Mouse (Mus musculus) lung, adult 18-20 months (tissue): ENCODE results near the gene B3galt1.

Experiments used
- DNase-seq, 2 experiments: peaks; one replicate each; pipeline ENCODE4 v3.0.0; 2022; ENCODE audit warnings: mixed read lengths in 2 of 2

Gene B3galt1

DNA sequence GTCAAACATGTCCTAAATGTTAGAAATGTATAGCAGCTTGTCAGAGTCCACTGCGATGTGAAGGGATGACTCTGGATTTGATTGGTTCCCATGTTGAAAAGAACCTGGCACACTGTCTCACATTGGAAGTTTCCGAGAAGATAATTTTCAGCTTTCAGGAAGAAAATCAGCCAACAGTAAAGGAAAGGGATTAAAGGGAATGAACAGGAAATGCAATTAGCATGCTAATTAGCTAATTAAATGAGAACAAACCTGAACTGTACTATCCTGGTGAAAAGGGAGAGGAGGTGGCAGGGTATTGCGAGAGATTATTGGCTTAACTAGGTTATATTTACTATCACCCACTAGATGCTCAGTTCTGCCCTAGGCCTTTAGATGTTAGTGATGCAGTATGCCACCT lies 185.9 kb downstream of the B3galt1 start:
- DNase-seq: no peak

DNA sequence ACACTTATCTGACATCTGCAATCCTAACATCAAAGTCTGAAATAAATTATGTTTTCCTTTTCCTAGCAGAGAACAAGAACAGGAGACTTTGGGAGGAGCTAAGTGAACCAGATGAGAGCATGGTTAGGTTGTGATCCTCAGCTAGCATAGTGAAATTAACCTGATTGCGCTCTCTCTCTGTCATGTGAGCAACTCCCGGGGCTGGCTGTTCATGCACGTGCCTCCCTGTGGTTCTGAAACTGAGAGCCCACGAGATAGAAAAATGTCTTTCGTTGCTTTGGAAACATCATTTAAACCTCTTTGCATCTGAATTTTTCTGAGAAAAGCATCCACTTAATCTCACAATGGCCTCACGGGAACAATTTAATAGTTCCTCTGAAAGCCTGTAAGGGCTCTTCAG lies 190.8 kb downstream of the B3galt1 start:
- no peak for DNase-seq

DNA sequence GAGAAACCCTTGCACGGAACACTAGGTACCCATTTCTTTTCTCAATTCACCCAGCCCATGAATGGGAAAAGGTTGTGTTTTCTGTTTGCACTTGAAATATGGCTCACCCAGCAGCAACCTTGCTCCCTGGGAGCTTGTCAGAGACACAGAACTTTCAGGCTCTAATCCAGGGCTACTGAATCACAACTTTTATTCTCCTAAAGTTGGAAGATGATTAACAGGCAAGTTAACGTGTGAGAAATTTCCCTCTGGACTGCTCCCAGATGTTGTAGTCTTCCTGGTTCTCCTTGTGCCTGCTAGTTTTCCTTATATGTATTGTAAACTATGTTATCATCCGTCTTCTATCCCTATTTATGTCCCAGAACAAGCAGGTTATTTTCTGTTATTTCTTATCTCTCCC lies 221.9 kb downstream of the B3galt1 start:
- no peak for DNase-seq

DNA sequence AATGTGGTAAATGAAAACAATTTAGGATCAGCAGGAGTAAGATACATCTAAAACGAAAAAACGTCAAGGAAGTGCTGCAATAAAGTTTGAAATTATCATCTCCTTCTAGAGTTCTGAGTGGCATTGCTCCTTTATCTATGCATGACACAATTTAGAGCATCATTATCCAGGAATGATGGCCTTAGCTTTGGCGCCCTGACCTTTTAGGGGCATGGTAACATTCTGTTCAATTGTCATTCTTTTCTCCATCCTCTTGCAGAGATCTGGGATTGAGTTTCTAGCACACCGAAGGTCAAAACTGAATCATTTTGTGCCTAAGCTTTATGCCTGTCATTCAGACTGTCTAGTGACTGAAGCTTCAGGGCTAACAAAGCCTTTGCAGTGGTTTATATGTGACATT lies 231.9 kb downstream of the B3galt1 start:
- no peak for DNase-seq

DNA sequence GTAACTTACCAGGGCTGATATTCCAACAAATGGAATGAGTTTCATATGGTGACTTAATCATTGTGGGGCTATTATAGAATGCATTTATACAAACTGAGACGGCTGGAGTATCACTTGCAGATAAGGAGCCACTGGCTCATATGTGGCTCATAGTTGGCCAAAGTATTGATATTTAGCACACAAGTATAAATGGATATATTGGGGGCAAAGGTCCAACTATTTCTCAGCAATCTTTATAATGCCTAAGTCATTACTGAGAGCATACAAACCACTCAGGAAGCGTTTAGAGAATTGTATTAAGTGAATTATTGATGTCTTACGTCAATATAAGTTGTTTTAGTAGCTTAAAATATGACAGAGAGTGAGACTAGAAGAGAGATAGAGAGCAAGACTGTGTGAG lies 234.3 kb downstream of the B3galt1 start:
- no peak for DNase-seq

DNA sequence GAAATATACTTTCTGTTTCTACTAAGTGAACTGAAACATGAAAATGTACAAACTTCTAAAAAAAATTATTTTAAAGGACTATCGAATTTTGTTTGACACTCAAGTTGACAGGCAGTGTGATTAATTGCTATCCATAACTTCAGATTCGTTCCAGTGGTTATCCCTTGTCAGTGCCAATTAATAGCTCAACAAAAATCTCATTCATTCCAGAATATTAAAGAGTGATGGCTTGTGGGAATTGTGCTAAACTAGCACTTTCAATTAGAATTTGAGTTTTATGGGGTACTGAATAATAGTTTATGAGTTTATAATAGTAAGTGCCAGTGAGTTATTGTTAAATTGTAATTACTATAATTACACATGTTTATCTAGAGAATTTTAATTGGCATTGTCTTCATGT lies 250.5 kb downstream of the B3galt1 start:
- no peak for DNase-seq

DNA sequence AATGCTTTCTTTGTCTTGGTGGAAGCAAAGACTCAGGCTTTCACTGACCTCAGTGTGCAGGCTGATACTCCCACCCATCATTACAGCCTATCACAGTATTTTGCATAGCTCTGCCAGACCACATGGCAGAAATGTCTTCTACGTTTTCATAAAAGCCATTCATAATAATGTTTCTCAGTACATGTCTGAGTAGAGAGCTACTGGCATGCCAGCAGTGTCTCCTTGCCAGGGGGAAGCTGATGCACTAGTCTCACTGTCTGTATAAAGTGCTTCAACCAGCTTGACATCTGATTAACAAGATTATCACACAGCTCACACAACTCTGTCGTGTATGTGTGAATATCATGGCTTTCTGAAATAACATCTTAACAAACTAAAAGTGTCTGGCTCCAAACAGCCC lies 252.3 kb downstream of the B3galt1 start:
- DNase-seq: no peak

DNA sequence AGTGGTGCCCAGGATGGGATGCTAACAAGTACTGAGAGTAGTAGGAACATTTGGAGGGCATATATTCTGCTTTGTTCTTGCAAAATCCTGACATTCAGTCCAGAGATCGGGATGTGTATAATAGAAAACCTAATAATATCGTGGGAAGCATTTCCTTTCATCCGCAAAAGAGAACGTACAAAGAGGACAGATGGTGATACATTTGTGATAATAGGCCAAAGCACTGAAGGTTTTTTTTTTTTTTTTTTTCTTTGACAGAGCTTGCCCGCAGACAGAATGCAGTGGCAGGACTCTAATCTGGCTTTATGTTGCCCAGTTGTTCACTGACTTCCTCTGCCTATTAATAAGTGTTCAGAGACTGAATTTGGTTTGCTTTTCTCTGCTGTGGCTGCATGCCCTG lies 256.7 kb downstream of the B3galt1 start:
- DNase-seq: no peak

DNA sequence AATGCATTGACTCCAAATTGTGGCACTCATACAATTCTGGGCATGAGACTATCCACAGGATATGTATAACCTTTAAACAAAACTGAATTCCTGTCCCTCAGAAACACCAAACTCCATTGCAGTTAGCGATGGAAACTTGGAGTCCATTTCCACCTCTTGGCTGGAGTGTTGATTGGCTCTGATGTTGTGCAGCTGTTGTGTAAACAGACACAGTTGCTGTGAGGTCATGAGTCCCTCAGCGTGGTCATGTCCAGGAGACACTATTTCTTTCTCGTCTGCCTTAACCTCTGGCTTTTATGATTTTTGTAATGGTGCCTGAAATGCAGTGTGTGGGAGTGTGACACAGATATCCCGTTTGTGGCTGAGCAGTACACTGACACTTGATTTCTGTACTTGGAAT lies 262.0 kb downstream of the B3galt1 start:
- DNase-seq: peak; percentile 18 to 33

DNA sequence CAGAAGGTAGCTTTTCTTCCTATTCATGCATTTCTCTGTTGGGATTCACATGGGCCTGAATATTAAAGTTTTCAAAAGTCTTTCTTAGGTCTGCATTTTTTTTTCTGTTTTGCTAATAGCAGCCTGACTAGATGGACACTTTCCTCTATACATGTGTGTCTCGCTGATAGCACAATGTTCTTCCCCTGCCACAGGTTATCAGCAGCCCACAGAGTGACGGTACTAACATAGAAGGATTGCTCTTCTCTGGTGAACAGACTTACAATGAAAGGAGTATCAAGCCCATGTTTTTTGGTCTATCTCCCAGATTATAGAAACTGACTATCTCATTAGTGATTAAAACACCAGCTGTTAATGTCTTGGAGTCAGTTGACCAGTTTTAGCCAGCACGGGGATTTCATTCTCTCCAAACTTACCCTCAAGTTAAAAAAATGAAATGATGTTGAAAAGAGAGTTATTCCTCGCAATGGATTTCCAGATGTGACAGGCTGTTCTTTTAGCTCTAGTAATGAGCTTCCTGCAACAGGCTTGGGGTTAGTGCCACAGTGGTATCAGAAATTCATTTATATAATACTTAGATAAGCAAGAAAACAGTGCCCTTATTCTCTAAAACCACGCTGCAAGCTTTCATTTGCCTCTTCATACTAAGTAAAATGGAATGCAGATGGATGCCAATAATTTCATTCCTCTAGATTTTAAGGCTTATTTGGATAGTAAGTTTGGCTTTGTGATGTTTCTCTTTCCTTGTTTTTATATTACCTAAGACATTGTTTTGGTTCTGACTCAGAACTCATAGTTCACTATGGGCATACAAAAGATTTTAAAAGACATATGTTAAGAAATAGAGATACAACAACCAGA lies 263.6 kb downstream of the B3galt1 start:
- no peak for DNase-seq

DNA sequence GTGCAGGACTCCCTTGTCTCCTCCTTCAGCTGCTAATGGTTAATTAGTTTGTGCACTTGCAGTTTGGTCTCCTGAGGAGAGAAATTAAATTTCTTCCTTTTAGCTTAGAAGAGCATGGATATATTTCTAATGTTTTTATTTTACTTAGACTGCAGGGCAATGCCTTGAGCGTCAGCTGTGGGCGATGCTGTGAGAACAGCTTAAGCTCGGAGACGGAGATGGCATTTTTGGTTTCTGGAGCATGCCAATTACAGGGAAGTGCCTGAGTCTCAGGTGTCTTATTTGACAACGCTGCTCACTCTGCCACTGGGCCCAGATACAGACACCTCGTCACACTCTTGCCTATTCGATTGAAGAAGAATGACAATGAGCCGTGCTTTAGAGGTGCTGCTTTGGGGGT lies 282.1 kb downstream of the B3galt1 start:
- DNase-seq: no peak

DNA sequence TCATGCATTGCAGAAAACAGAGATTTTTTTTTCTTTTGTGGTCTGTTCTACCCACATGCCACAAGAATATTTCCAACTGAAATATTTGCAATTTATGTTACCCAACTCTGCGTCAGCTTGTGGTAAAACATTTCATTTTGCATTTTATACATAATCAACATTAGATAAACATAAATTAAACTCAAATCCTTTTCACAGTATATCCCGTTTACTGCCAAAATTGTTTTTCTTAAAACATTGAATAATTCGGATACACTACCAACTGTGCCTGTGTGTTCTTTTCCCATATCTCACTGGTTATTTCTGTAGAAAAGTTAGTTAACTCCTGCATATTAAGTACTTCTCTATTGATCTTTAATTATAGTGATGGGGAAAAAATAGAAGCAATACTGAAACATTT lies 285.1 kb downstream of the B3galt1 start:
- no peak for DNase-seq

DNA sequence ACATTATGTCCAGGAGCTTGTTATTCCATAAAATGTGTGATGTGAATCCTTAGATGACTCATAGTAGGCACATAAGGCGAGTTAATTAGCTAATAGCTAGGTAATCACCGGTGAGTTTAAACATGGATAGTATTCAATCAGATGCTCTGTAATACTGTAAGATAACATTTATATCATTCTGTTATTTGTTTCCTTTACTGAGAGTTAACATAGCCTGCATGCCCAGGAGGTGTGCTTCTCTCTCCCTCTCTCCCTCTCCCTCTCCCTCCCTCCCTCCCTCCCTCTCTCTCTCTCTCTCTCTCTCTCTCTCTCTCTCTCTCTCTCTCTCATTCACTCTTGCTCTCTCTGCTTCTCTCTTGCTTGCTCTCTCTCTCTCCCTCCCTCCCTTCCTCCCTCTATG lies 292.7 kb downstream of the B3galt1 start:
- no peak for DNase-seq

DNA sequence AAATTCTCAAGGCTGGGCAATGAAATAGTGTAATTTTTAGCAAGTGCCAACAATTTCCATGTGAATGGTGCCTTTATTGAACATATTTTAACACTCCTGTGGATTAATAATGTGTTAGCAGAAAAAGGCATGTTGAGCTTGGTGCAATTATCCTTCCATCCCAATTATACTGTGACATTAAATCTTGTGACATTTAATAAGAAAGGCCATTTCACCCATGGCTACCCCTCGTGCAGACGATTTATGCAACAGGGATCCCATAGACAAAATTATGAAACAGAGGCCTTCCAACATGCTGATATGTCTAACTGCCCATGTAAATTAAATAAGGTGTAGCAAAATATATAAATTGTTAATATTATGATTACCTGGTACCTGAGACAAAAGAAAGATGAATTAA lies 293.3 kb downstream of the B3galt1 start:
- DNase-seq: no peak

DNA sequence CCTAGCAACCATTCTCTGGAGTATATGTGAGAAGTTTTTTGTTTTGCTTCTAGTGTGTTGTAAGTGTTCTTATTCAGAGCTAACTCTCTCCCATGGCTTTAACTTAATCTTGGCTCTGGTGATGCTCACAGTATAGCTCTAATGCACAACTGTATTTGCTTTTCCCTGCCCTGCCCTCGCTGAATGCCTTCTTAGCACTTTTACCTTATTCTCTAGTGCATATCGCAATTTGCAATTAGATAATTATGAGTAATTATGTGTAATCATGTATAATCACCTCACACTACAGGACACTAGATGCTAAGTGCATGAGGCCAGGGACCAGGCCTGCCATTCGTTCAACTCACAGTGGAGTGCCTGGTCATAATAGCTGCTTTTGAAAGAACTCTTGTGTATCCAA lies 307.7 kb downstream of the B3galt1 start:
- no peak for DNase-seq

DNA sequence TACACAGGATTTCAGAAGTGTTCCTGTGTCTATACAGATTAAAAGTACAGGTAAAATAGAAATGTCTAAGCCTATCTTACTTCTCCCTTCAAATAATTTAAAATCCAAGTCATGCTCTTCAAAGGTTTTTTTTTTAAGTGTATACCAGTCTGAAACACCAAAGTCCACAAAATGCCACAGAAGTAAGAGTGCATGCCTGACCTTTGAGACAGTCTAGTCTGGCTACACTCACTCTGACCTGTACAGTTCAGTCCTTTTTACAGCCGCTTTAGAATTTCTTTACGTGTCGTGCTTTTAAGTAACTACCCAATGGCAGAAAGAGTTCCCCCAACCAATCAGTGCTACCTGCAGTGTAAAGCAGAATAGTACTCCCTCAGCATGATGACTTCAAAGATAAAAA lies 314.2 kb downstream of the B3galt1 start:
- no peak for DNase-seq

DNA sequence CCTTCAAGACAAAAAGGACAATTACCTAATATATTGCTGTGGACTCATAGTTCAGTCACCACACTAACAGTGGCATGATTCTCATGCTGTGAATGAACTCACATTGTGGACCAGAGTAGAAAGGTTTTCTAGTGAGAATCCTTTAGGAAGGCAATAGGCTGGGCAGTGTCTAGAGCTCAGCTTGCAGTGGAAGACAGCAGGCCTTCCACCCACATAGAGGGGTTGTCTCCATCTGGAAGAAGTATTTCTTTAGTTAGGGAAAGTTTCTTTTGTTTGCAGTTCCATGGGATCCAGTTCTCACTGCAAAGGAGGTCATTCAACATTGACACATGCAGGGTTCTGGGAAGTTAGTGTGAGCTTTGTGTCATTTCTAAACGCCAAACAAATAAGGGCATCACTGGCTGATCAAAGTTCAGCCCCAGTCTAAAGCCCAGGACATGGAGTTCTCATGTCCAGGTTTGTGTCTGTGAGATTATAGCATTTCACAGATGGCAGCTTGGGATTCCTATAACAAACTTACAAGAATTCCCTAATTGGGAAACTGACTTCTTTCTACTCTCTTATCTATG lies 316.1 kb downstream of the B3galt1 start:
- DNase-seq: no peak

DNA sequence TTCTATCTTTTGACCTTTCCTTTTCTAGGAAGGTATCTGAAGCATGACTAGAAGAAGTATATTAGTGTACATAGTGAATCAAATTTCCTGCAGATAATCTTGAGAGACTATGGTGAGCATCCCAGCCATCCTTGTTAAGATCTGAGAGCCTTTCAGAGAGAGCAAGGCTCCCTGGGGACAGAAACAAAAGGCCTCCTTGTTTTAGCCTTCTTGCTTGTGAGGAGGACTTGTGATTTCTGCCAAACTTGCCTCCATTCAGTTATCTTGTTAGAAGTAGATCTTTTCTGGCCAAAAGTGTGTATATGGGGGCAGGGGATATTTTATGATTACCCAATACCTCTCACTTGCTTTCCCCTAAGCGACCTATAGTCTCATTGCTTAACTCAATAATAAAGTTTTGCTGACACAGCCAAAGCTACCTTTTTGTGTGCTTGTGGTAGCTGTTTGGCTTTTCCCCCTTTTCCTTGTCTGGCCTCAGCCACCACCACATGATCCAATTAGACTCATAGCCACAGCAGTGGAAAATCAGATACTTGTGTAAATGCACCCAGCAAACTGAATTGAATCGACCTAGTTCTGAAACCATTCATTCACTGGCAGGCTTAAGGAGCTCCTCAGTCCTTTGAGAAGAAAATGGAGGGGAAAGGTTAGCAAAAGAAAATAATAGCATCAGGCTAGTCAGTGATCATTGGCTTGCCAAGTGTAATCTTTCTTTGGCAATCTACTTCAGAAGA lies 332.5 kb downstream of the B3galt1 start:
- DNase-seq: no peak

DNA sequence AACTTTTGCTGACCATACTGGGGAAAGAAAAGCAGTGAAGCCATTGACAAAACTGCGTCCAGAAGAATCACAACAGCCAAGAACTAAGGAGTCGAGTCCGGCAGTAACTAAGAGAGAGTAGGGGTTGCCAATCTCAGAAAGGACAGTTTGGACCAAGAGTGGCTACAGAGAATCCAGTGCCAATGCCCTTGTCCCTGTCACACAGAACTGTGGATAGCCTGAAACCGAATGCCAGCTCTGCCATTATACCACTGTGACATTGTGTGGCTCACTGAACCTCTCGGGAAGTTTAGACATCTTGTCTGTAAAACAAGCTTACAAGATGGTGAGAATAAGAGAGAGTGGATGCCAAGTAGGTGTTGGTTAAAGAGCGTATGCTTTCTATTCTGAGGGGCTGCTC lies 335.9 kb downstream of the B3galt1 start:
- no peak for DNase-seq

DNA sequence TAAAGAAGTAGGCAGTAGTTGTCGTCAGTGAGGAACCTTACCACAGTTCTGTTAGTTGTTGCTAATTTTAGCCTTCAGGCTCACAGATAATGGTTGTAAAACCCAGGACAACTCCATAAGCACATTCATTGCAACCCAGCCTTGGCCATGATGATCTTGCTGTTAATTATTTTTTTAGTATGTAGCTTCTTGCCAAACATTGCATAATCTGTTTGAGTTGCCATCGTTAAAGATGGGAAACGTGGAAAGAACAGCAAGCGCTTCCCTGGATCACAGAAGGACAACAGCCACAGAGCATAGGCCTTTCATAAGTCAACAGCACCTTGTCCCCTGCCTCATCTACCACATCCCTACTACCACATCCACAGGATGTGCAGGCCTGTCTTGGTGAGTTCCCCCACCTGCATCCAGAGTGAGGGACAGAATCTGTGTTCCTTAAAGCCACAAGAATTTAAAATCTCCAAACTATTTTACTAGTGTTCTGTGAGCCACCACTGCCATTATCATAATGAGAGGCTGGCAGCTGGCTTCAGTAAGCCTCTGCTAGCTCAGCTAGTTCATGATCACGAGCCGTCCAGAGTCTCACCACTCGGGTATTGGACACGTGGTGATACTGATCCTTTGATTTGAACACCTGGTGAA lies 337.1 kb downstream of the B3galt1 start:
- DNase-seq: no peak

DNA sequence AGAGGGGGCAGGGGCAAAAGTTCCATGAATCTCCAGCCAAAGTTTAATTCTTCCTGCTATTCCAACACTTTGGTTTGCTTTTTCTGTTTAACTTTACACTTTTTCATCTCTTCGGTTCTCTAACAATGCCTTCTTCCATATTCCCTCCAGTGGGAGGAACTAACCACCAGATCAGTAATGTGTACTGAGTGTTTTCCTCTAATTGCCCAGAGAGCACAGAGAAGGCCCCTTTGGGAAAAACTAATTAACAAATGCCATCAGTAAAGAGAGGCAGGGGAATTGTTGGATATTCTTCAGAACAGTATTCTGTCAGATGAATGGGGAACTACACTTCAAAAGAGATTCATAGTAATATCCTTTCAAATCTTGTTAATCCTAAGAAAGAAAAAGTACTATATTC lies 338.1 kb downstream of the B3galt1 start:
- DNase-seq: no peak

DNA sequence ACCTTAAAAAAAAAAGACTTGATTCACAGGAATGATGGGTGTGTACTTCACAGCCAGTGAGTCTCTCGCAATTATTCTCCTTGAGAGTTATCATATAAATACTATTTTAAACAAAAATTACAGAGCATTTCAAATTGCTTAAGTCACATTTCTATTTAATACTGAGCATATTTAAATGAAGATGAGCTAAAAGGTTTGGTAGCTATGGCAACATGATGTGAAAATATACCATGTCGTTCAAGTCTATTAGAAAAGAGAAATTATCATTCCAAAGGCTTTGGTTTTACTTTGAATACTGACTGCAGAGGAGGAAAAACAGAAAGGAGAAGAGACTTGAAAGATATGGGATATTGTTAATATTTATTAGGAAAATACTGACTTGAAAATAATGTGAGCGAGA lies 366.3 kb downstream of the B3galt1 start:
- no peak for DNase-seq

DNA sequence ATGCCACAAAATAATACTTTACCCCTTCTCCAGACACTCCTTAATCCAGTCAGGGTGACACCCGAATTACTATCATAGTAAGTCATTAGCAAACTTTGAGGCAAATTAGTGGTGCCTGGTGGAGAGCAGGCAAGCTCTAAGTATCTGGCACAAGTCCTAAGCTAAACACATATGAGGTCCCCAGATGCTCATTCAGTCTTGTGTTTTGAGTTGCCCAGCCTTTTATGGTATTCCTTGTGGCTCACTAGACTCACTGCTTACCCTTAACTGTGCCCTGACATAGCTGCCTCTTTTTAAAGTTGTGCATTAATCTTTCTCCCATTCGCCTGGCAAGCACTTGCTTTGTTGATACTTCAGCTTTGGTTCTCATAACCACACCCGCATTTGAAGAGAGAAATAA lies 382.7 kb downstream of the B3galt1 start:
- no peak for DNase-seq

DNA sequence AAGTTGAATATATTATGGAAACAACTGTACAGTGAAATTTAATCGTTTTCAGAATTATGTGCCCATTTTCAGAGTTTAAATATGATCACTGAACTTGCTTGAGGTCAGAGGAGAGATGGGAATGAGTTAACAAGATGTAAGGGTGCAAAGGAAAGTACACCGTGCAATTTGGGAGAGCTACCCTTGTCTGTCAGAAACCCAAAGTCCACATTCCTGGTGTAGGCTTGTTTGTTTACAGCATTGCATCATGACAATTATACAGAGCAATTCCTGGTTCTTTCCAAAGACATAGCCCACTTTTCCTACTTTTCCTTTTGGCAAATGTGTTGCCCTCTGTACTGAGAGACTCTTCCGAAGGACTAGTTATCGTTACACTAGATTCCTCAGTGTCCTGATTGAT lies 390.5 kb downstream of the B3galt1 start:
- no peak for DNase-seq
